Mouse (Mus musculus) mammary gland, adult 2 months (tissue): ENCODE measurements around the gene Vmn1r32. TPM values are rescaled to one million over a fixed set of nuclear protein-coding genes. Genes with fewer than 3 reads are reported as not detected.

ENCODE experiments used
- polyA plus RNA-seq: library from polyadenylated mRNA; depleted of rRNA; stranded (reverse); fragments of >200 nt; gene quantifications from 2 replicates; pipeline ENCODE4 v1.2.3, GENCODE M21; 2012; ENCODE audit warnings: low replicate concordance; rRNA removed

Gene Vmn1r32
- polyA plus RNA-seq: 0.11 and 0.12 TPM in 2 replicates

GRCm38 (mm10) chr6:66559996-66560395 lies at the start of gene Vmn1r32:
Gene Vmn1r32 (minus strand): TSS chr6:66560096.

GRCm38 (mm10) chr6:66535028-66535862 lies 24.7 kb downstream of the Vmn1r32 start, which contains the start of gene Mad2l1:
Gene Mad2l1 (plus strand): TSS chr6:66535390.

Other genes starting within 250 kb of the Vmn1r32 start
- gene Mad2l1, start 24.7 kb downstream of the Vmn1r32 start, polyA plus RNA-seq: 2.0 and 2.6 TPM in 2 replicates
- not detected in 2 replicates for gene Vmn1r33, start 58.2 kb upstream of the Vmn1r32 start, polyA plus RNA-seq
- not detected in 2 replicates for gene Vmn1r34, start 83.8 kb upstream of the Vmn1r32 start, polyA plus RNA-seq
- 0.07 TPM in 1 of 2 replicates, not detected in the other for gene Vmn1r35, start 125.8 kb upstream of the Vmn1r32 start, polyA plus RNA-seq
- not detected in 2 replicates for gene Vmn1r36, start 159.1 kb upstream of the Vmn1r32 start, polyA plus RNA-seq
- not detected in 2 replicates for gene Vmn1r37, start 169.3 kb upstream of the Vmn1r32 start, polyA plus RNA-seq
- 0.04 and 0.27 TPM in 2 replicates for gene Vmn1r38, start 222.5 kb upstream of the Vmn1r32 start, polyA plus RNA-seq